Mouse (Mus musculus) WW6 (cell line): ENCODE results near the gene Gabrg2.
A peak's percentile ranks its signal among the peaks of the same experiment; 100 is the strongest.

Source experiments
- DNase-seq: peaks from one replicate; pipeline ENCODE4 v3.0.0-alpha.2; 2013; ENCODE audit warnings: low read depth, low spot score

Gabrg2 gene

GRCm38 (mm10) chr11:42000190-42001098 lies at the start of gene Gabrg2:
Gene Gabrg2 (minus strand): TSS chr11:42000857.
- no peak for DNase-seq

DNA sequence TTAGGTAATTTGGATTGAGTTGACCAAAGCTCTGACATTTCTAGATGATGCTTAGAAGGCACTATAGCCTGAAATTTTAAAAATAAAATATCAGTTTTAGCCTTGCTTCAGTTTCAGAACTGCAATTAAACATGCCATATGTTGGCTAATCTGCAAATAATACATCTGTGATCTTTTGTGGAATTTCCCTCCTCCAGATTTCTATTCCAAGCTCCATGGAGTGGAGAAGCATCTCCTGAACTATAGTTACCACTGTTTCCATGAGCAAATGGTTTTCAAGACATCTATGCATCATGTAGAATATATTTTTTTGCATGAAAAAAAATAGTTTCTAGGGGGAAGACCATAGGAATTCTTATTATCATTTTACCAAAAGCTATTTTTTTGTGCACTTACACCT lies 47.5 kb upstream of the Gabrg2 start:
- no peak for DNase-seq

DNA sequence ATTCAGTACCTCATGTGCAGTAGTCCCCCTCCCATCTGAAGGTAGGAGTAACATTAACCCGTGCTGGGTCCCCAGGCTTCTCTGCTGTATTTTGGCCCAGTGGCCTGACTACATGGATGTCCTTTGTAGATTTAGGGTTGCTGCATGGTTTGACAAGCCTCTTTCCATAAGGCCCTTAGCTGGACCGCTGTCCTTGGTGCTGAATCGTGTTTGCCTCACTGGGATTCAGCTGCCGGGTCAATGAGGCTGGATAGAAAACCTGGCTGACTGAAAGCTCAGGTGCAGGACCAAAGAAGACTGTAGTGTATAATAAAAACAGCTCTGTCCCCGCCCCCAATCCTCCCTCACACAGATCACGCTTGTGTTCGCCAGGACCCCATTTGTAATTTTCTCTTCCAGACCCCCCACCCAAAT lies 1.2 kb downstream of the Gabrg2 start:
- peak; percentile 67 for DNase-seq

GRCm38 (mm10) chr11:41980152-41980551 lies 20.5 kb downstream of the Gabrg2 start:
- no peak for DNase-seq

- DNase-seq = peak; percentile 4
Observed at GRCm38 (mm10) chr11:41968595-41968994, 32.1 kb downstream of the Gabrg2 start.

DNA sequence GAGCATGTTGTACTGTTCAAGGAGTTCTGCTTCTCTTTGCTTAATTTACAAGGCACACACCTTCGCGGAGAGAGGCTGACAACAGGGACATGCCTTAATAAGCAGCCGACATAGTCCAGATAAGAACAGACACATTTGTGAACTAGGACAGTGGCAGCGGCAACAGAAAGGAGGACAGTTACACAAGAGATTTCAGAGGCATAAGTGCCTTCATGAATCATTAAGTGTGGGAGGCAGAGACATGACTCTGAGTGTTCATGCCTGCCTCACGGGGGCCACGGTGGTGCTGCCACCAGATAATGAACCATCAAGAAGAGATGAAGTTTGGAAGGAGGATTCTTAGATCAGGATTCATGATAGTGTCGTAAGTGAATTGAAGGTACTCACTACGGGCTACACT lies 38.0 kb downstream of the Gabrg2 start:
- DNase-seq = no peak

DNA sequence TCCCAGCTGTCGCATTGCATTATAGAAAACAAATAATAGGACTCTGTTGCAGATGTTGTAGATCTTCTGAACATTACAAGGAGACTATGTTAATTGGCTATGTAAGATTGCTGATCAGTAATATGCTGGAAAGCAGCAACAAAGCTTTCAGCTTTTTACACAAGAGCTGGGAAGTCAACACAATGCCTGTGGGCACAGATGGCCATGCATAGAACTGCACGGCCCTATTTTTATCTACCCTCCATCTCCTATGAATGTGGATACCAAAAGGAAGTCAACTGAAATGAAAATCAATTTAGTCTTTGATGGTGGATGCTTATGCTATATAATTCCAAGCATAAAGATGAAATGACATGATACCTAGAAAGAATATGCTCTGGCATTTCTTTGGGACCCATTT lies 47.1 kb downstream of the Gabrg2 start:
- no peak for DNase-seq

DNA sequence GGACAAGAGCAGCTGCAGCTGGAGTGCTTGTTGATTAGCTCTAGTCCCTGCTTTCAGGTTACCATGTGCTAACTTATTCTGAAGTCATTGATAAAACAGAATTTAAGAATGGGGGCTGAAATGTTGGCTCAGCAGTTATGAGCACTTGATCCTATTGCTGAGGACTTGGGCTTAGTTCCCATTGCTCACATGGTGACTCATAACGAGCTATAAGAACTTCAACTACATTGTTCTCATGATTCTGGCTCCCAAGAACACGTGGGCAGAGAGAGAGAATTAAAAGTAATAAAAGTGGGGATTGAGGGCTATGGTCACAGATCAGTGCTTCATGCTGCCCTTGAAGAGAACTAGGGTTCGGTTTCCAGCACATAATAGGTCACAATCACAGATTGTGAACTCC lies 48.8 kb downstream of the Gabrg2 start:
- DNase-seq = no peak

- no peak for DNase-seq
Observed at GRCm38 (mm10) chr11:41945471-41945870, 55.2 kb downstream of the Gabrg2 start.

DNA sequence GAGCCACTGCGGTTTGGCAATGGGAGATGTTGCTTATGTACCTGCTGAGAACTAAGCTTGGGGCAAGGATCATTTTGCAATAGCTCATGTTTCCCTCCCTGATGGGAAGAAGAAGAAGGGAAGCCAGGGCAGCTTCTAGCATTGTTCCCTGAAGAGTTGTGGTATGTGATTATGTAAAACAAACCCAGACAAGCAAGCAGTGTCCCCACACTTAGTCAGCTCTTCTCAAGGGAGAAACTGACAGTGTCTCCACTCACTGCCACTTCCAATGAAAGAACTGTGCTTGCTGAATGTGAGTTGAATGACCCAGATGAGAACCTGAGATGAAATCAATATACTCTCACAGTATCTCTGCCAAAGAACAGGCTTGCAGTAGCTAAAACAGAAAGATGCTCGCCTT lies 62.7 kb downstream of the Gabrg2 start:
- no peak for DNase-seq

DNA sequence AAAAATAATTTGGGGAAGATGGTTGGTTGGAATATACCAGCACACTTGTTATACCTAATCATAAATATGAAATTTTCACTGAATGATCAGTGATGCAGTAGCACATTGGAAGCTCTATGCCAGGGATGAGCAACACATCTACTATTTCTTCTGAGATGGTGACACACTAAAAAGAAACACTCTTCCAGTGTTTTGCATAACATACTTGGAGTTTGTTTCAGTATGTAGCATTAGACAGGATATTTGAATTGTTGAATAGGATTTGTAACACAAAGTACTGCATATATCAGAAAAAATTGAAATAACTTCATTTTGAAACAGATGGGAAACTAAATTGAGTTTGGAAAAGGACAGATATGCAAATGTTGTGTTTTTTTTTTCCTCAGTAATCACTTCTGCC lies 81.8 kb downstream of the Gabrg2 start:
- DNase-seq = no peak

DNA sequence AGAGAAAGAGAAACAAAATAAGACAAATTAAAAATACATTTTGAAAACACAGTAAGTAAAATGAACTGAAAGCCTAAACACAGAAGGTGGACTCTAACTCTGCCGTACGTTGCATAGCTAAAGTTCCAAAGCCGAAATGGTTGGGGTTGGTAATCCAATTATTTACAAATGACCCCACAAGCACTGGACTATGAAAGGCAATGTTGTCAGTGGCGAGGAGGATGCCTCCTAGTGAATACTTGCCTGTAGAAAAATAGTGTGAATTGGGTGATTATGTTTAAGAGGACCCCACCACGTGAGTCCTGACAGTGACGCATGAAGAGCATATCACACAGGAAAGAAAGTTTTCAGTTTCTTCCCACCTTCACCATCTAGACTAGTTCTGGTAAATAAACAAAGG lies 86.6 kb downstream of the Gabrg2 start:
- DNase-seq = no peak

- DNase-seq = no peak
Observed at GRCm38 (mm10) chr11:41903661-41904060, 97.0 kb downstream of the Gabrg2 start.
